Mouse (Mus musculus) thymus, postnatal 14 days (tissue): ENCODE measurements around the gene Akr1c18.

Source experiments
- DNase-seq: peaks from one replicate; pipeline ENCODE4 v3.0.0; 2021

The Akr1c18 gene

DNA sequence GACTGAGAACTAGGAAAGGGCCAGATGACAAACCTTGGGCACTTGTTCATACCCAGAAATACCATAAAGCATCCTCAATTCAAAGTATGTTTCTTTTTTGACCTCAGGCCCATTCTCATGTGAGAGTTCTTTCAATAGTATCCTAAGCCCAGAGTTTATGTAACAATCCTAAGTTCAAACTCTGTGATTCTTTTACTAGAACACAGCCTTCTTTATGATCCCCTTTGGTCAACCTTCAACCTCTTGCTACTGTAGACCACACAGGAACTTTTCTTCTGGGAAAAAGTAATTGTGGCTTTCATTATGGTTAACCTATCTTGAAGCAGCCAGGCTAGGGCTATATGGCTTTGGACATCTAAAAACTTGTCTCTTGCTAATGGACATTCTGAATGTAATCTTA, 48.8 kb downstream of the Akr1c18 start:
- DNase-seq: no peak
